Mouse (Mus musculus): Measurements from ENCODE around the gene Rpl5. TPM values are rescaled to one million over a fixed set of nuclear protein-coding genes. Genes with fewer than 3 reads are reported as not detected.
"Not testable (repeated sequence)": the region's sequence is repeated elsewhere in the genome, so short reads cannot be mapped to it uniquely, and the experiment has no call there.

The Rpl5 gene
- total and polyA plus RNA-seq, 3 experiments: 12.5 to 31.4 (median 29.2) TPM

- Histone ChIP-seq H3K79me2 (replicated peaks; ENCODE audit: control insufficient read depth, insufficient read depth, low read length) (no peaks in the 10 kb centered on the region), H3K4me1 (ENCODE audit: control insufficient read depth, insufficient read depth, low read length) (no peaks in the 10 kb centered on the region), H3K36me3 (ENCODE audit: control insufficient read depth, insufficient read depth, low read length) (no peaks in the 10 kb centered on the region), H3K27me3 (ENCODE audit: control insufficient read depth, insufficient read depth, low read length) (no peaks in the 10 kb centered on the region), H3K9ac (ENCODE audit: low read depth, low read length) (no peak overlapping the region), H3K27ac (no peak overlapping the region), H3K4me3 (no peak overlapping the region)
- DNase-seq: no peak
- TF ChIP-seq POLR2A (IDR thresholded peaks at IDR 0.05; ENCODE audit: insufficient read depth, low read depth, low read length) (no peak), CTCF (IDR thresholded peaks at IDR 0.05) (no peak), EP300 (IDR thresholded peaks at IDR 0.05; ENCODE audit: insufficient read depth, low read depth, low read length) (no peak)
- intact Hi-C loops (cut with DNase I): no loop called here
- 83% methylated on average over 4 of the region's 4 CpGs for WGBS
These were observed 33.1 kb downstream of the Rpl5 start for GRCm38 (mm10) chr5:107933202-107933974.

- H3K9ac ChIP-seq (ENCODE audit: low read depth, low read length): no peak overlapping the region
- WGBS: 91% methylated on average over 10 of the region's 10 CpGs
- intact Hi-C loops (cut with DNase I): no loop called here
These were observed 34.7 kb downstream of the Rpl5 start for GRCm38 (mm10) chr5:107934770-107935543.

GRCm38 (mm10) chr5:107936625-107937389 is 36.5 kb downstream of the Rpl5 start:
- DNase-seq: no peak
- no peaks in the 10 kb centered on the region for H3K79me2 ChIP-seq (replicated peaks; ENCODE audit: control insufficient read depth, insufficient read depth, low read length)
- TF ChIP-seq POLR2A (IDR thresholded peaks at IDR 0.05; ENCODE audit: insufficient read depth, low read depth, low read length): no peak
- H3K4me3 ChIP-seq: no peak overlapping the region
- H3K4me1 ChIP-seq (ENCODE audit: control insufficient read depth, insufficient read depth, low read length): no peaks in the 10 kb centered on the region
- no peaks in the 10 kb centered on the region for H3K27me3 ChIP-seq (ENCODE audit: control insufficient read depth, insufficient read depth, low read length)
- no peaks in the 10 kb centered on the region for H3K36me3 ChIP-seq (ENCODE audit: control insufficient read depth, insufficient read depth, low read length)
- H3K9ac ChIP-seq (ENCODE audit: low read depth, low read length): no peak overlapping the region
- 90% methylated on average over 10 of the region's 10 CpGs for WGBS
- intact Hi-C loops (cut with DNase I): no loop called here
- H3K27ac ChIP-seq: no peak overlapping the region

More at GRCm38 (mm10) chr5:107934770-107935543, 34.7 kb downstream of the Rpl5 start:
- H3K4me3 ChIP-seq: no peak overlapping the region
- H3K79me2 ChIP-seq (replicated peaks; ENCODE audit: control insufficient read depth, insufficient read depth, low read length): no peaks in the 10 kb centered on the region
- H3K27ac ChIP-seq: no peak overlapping the region
- H3K36me3 ChIP-seq (ENCODE audit: control insufficient read depth, insufficient read depth, low read length): no peaks in the 10 kb centered on the region
- H3K4me1 ChIP-seq (ENCODE audit: control insufficient read depth, insufficient read depth, low read length): no peaks in the 10 kb centered on the region
- TF ChIP-seq CTCF (IDR thresholded peaks at IDR 0.05) (no peak), POLR2A (IDR thresholded peaks at IDR 0.05; ENCODE audit: insufficient read depth, low read depth, low read length) (no peak), EP300 (IDR thresholded peaks at IDR 0.05; ENCODE audit: insufficient read depth, low read depth, low read length) (no peak)
- H3K27me3 ChIP-seq (ENCODE audit: control insufficient read depth, insufficient read depth, low read length): no peaks in the 10 kb centered on the region
- DNase-seq: no peak

GRCm38 (mm10) chr5:107938483-107938882 is 38.2 kb downstream of the Rpl5 start:
- DNase-seq; intact Hi-C loops (cut with DNase I): not testable (repeated sequence)
- 66% methylated on average over 1 of the region's 1 CpGs for WGBS

DNA sequence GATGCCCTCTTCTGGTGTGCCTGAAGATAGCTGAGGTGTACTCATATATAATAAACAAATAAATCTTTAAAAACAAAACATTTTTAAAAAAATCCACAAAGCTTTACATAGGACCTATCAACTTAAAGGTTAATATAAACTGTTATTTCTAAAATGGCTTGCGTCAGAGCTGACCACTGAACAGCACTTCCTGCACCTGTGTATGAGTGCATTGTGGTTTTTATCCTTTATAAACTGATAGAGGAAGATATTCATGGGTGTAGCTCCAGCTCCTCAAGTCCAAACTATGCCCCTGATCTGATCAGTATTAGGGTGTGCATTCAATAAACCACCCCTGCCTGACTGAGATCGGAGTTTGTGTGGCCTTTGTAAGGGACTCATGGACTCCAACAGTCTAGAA is 38.6 kb downstream of the Rpl5 start:
- 94% methylated on average over 2 of the region's 2 CpGs for WGBS
- H3K79me2 ChIP-seq (replicated peaks; ENCODE audit: control insufficient read depth, insufficient read depth, low read length): no peaks in the 10 kb centered on the region

More at GRCm38 (mm10) chr5:107938483-107938882, 38.2 kb downstream of the Rpl5 start:
- not testable (repeated sequence) for H3K4me1 ChIP-seq (ENCODE audit: control insufficient read depth, insufficient read depth, low read length); H3K4me3 ChIP-seq; H3K36me3 ChIP-seq (ENCODE audit: control insufficient read depth, insufficient read depth, low read length); H3K27me3 ChIP-seq (ENCODE audit: control insufficient read depth, insufficient read depth, low read length); H3K9ac ChIP-seq (ENCODE audit: low read depth, low read length); H3K79me2 ChIP-seq (replicated peaks; ENCODE audit: control insufficient read depth, insufficient read depth, low read length); H3K27ac ChIP-seq

DNA sequence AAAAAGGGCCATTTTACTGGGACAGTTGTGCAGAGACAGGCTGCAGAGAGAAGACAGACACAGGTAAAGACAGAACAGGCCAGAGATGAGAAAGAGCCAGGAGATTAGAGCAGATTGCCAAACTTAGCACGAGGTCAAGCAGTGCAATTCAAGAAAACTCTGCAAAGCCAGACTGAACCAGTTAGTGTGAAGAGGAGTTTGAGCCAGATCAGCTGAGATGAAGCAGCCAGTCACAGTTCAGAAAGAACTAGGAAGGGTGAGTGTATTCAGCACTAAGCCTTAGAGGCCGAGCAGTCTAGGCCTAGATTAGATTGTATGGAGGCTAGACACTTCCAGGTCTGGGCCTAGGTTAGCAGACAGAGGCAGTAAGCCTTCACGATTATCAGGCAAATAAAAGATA is 39.4 kb downstream of the Rpl5 start:
- WGBS: 67% methylated on average over 3 of the region's 3 CpGs
- Histone ChIP-seq H3K27me3 (ENCODE audit: control insufficient read depth, insufficient read depth, low read length) (no peaks in the 10 kb centered on the region), H3K9ac (ENCODE audit: low read depth, low read length) (no peak overlapping the region), H3K36me3 (ENCODE audit: control insufficient read depth, insufficient read depth, low read length) (no peaks in the 10 kb centered on the region), H3K4me1 (ENCODE audit: control insufficient read depth, insufficient read depth, low read length) (no peaks in the 10 kb centered on the region), H3K27ac (no peak overlapping the region), H3K4me3 (no peak overlapping the region), H3K79me2 (replicated peaks; ENCODE audit: control insufficient read depth, insufficient read depth, low read length) (no peaks in the 10 kb centered on the region)
- intact Hi-C loops (cut with DNase I): no loop called here
- TF ChIP-seq EP300 (IDR thresholded peaks at IDR 0.05; ENCODE audit: insufficient read depth, low read depth, low read length): no peak
- no peak for TF ChIP-seq POLR2A (IDR thresholded peaks at IDR 0.05; ENCODE audit: insufficient read depth, low read depth, low read length)
- TF ChIP-seq CTCF (IDR thresholded peaks at IDR 0.05): no peak
- no peak for DNase-seq

More for the DNA sequence above, 38.6 kb downstream of the Rpl5 start:
- Histone ChIP-seq H3K27ac (no peak overlapping the region), H3K27me3 (ENCODE audit: control insufficient read depth, insufficient read depth, low read length) (no peaks in the 10 kb centered on the region), H3K36me3 (ENCODE audit: control insufficient read depth, insufficient read depth, low read length) (no peaks in the 10 kb centered on the region), H3K4me1 (ENCODE audit: control insufficient read depth, insufficient read depth, low read length) (no peaks in the 10 kb centered on the region), H3K4me3 (no peak overlapping the region), H3K9ac (ENCODE audit: low read depth, low read length) (no peak overlapping the region)
- TF ChIP-seq POLR2A (IDR thresholded peaks at IDR 0.05; ENCODE audit: insufficient read depth, low read depth, low read length): no peak
- intact Hi-C loops (cut with DNase I): no loop called here
- no peak for DNase-seq

Data from heart, adult 2 months (tissue).